Mouse (Mus musculus) forebrain, embryonic 16.5 days (tissue): ENCODE results near the gene Fam19a5. TPM values are rescaled to one million over a fixed set of nuclear protein-coding genes. Genes with fewer than 3 reads are reported as not detected.

Experiments used
- ATAC-seq: fragments of 200-750 bp; cut with Nextera tagmentation; 2 replicates; pipeline ENCODE4 v1.8.0; 2017; ENCODE audit warnings: mild to moderate bottlenecking, moderate library complexity
- H3K27ac ChIP-seq: fragments of 300-500 bp; sonication (generic); 2 replicates; pipeline ENCODE4 v1.5.1; 2014; ENCODE audit warnings: low read length, control low read depth
- H3K27me3 ChIP-seq: fragments of 300-500 bp; sonication (generic); replicated peaks from 2 replicates; pipeline ENCODE4 v1.6.1; 2014; ENCODE audit warnings: low read length; ENCODE audit not compliant: control insufficient read depth, insufficient read depth
- H3K36me3 ChIP-seq: fragments of 300-500 bp; sonication (generic); 2 replicates; pipeline ENCODE4 v1.6.1; 2014; ENCODE audit not compliant: control insufficient read depth, insufficient read depth
- H3K4me1 ChIP-seq: fragments of 300-500 bp; sonication (generic); replicated peaks from 2 replicates; pipeline ENCODE4 v1.6.1; 2014; ENCODE audit warnings: low read length; ENCODE audit not compliant: control insufficient read depth, insufficient read depth
- H3K4me2 ChIP-seq: fragments of 300-500 bp; sonication (generic); 2 replicates; pipeline ENCODE4 v1.6.1; 2014; ENCODE audit warnings: mild to moderate bottlenecking, low read length, control low read depth
- H3K4me3 ChIP-seq: fragments of 300-500 bp; sonication (generic); replicated peaks from 2 replicates; pipeline ENCODE4 v1.5.1; 2014; ENCODE audit warnings: mild to moderate bottlenecking, low read length, control low read depth
- H3K9ac ChIP-seq: fragments of 300-500 bp; sonication (generic); replicated peaks from 2 replicates; pipeline ENCODE4 v1.6.1; 2014; ENCODE audit warnings: low read depth, low read length, control low read depth
- H3K9me3 ChIP-seq: fragments of 300-500 bp; sonication (generic); 2 replicates; pipeline ENCODE4 v1.6.1; 2016; ENCODE audit warnings: low read length; ENCODE audit not compliant: control insufficient read depth
- WGBS: fragments of 180-500 bp; shearing (Covaris S2); extraction: QIAGEN DNeasy Blood & Tissue Kit; methylation state at CpG from one replicate; pipeline ENCODE4 v1.1.7; 2014; 5-methylcytosine and 5-hydroxymethylcytosine counted together
- polyA plus RNA-seq: library from polyadenylated mRNA; unstranded; fragments of >200 nt; fragmentation: Nextera tagmentation; extraction: Ambion mirVana; gene quantifications from 2 replicates; pipeline ENCODE4 v1.2.1, GENCODE M21; 2015

Fam19a5 gene
- polyA plus RNA-seq, 1 experiment from 2014 or later, result 18.7 TPM

GRCm38 (mm10) chr15:87671929-87672328 is 127.8 kb downstream of the Fam19a5 start:
- Histone ChIP-seq H3K9ac (no peak overlapping the region), H3K27ac (no peak overlapping the region), H3K27me3 (no peaks in the 10 kb centered on the region), H3K4me3 (no peak overlapping the region), H3K36me3 (no peaks in the 10 kb centered on the region), H3K4me2 (no peak overlapping the region), H3K9me3 (no peaks in the 10 kb centered on the region), H3K4me1 (peaks cover 23% of the 10 kb centered on the region)
- WGBS, result 32% methylated on average over 9 of the region's 9 CpGs
- ATAC-seq, result 0 out of 2 replicates have a peak, but pooled peaks have one; percentile 65

DNA sequence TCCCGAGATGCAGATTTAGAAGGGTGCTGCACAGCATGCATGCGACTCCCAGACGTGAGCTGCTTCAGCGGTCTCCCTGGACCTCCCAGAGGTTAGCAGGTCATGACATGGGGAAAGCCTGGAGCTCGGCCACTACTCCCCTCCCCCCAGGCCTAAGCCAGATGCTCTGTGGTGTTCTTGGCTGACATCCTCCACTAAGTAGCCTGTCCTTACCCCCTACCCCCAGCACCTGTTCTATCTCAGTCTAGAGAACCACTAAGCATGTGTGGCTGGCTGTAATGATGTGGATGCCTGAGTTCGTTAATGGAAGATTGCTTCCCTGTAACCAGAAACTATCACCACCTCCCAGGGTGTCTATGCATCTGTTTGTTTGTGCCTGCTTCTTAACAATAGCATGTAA is 134.6 kb downstream of the Fam19a5 start:
- Histone ChIP-seq H3K27ac (no peak overlapping the region), H3K27me3 (no peaks in the 10 kb centered on the region), H3K9me3 (no peaks in the 10 kb centered on the region), H3K9ac (no peak overlapping the region), H3K36me3 (no peaks in the 10 kb centered on the region), H3K4me3 (no peak overlapping the region), H3K4me1 (peaks cover 2% of the 10 kb centered on the region; the same call in 1 of the 2 replicates), H3K4me2 (no peak overlapping the region)
- ATAC-seq, result no peak
- 55% methylated on average over 6 of the region's 6 CpGs for WGBS

DNA sequence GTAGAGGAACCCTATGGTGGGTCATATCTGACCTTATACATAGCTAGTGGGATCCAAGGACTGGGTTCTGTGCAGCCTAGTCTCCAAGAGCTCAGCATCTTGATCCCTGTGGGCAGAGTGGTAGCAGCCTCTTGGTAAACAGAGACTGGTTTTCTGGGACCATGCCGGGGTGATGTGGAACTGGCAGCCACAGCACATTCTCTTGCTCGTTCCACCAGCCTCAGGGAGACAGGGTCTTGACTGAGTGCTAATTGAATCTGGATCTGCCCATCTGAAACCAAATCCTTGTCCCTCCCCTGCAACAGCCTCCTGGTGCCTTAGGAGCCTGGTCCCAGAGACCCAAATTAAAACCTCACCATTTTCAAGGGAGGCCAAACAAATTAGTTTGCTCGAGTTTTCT is 138.3 kb downstream of the Fam19a5 start:
- Histone ChIP-seq H3K36me3 (no peaks in the 10 kb centered on the region), H3K4me1 (peaks cover 12% of the 10 kb centered on the region), H3K27me3 (no peaks in the 10 kb centered on the region), H3K27ac (no peak overlapping the region), H3K9ac (no peak overlapping the region), H3K4me2 (no peak overlapping the region), H3K4me3 (no peak overlapping the region), H3K9me3 (no peaks in the 10 kb centered on the region)
- WGBS, result 66% methylated on average over 3 of the region's 3 CpGs
- no peak for ATAC-seq

DNA sequence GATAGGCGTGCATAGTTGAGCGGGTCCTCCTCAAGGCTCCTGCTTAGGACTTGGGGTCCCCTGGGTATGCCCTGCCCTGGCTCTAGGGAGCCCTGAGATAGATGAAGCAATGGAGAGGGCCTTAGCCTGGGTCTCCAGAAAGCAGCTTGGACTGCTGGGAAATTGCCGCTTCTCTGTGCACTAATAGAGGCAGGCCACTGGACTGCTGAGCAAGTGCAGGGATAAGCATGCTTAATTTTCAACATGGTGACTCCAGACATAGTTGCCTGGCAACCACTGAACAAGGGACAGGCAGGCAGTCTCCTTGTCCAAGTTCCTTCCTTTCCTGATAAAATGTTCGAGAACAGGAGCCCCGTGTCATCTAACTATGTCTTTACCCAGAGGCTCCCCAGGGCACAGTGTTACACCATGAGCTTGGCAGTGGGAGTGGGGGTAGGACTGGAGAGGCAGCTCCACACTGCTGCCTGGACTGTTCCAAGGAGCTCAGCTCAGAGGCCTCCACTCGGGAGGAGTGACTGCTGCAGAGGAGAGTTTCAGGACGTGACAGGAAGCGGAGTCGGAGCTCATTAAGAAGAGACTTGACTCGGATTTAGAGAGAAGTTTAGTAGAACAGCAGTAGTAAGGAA is 142.4 kb downstream of the Fam19a5 start:
- Histone ChIP-seq H3K4me1 (peaks cover 12% of the 10 kb centered on the region), H3K27me3 (no peaks in the 10 kb centered on the region), H3K9me3 (no peaks in the 10 kb centered on the region), H3K36me3 (no peaks in the 10 kb centered on the region), H3K27ac (no peak overlapping the region), H3K9ac (no peak overlapping the region), H3K4me3 (no peak overlapping the region), H3K4me2 (no peak overlapping the region)
- WGBS, result 53% methylated on average over 10 of the region's 10 CpGs
- ATAC-seq, result peak; percentile 64

GRCm38 (mm10) chr15:87691271-87691955 is 147.3 kb downstream of the Fam19a5 start:
- ATAC-seq, result no peak
- Histone ChIP-seq H3K4me3 (no peak overlapping the region), H3K4me2 (no peak overlapping the region), H3K9me3 (no peaks in the 10 kb centered on the region), H3K27me3 (no peaks in the 10 kb centered on the region), H3K9ac (no peak overlapping the region), H3K36me3 (no peaks in the 10 kb centered on the region), H3K4me1 (peaks cover 7% of the 10 kb centered on the region), H3K27ac (no peak overlapping the region)
- WGBS, result 87% methylated on average over 15 of the region's 15 CpGs

DNA sequence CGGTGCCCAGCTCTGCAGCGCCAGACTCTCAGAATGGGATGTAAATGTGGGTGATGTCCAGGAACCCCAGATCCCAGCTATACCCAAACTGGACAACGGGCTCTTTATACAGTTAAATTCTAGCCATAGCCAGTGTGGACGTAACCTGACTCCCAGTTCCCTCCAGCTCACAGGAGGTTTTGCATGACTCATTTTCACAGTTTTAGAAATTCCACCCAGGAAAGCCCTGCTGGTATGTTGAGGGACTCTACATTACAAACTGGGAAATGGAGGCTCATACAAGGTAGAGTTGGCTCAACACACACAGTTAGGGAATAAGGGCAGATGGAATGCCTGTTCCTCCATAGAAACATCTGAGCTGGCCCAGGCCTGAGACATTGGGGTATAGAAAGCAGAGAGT is 147.9 kb downstream of the Fam19a5 start:
- no peaks in the 10 kb centered on the region for H3K9me3 ChIP-seq
- H3K27ac ChIP-seq, result no peak overlapping the region
- H3K4me2 ChIP-seq, result no peak overlapping the region
- no peak for ATAC-seq
- H3K36me3 ChIP-seq, result no peaks in the 10 kb centered on the region
- H3K4me1 ChIP-seq, result 0 out of 2 replicates have a peak, but pooled peaks cover 2% of the 10 kb centered on the region
- H3K27me3 ChIP-seq, result no peaks in the 10 kb centered on the region
- WGBS, result 92% methylated on average over 4 of the region's 4 CpGs
- no peak overlapping the region for H3K9ac ChIP-seq
- no peak overlapping the region for H3K4me3 ChIP-seq

DNA sequence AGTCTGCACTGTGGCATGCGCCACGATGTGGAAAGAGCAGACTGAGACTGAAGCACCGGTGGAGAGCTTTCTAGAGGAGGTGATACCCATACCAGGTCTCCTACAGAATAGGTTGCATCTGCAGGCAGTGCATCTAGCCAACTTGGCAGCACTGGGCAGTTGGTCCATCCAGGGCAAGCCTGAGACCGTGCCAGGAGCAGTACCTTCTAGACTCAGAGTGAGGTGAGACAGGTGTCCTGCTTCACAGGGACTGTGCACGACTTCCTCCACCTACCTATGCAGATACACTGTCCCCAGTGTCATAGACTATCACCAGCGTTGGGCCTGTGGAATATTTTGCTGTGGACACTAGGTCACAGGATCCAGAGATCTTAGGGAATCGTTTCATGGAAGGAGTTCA is 148.3 kb downstream of the Fam19a5 start:
- no peak overlapping the region for H3K27ac ChIP-seq
- no peaks in the 10 kb centered on the region for H3K27me3 ChIP-seq
- no peak overlapping the region for H3K4me2 ChIP-seq
- H3K36me3 ChIP-seq, result no peaks in the 10 kb centered on the region
- ATAC-seq, result no peak
- WGBS, result 98% methylated on average over 7 of the region's 7 CpGs
- H3K4me3 ChIP-seq, result no peak overlapping the region
- no peak overlapping the region for H3K9ac ChIP-seq
- peaks cover 2% of the 10 kb centered on the region; the same call in 1 of the 2 replicates for H3K4me1 ChIP-seq
- no peaks in the 10 kb centered on the region for H3K9me3 ChIP-seq

- Histone ChIP-seq H3K27ac (no peak overlapping the region), H3K9ac (no peak overlapping the region), H3K36me3 (no peaks in the 10 kb centered on the region), H3K9me3 (no peaks in the 10 kb centered on the region), H3K4me3 (no peak overlapping the region), H3K27me3 (no peaks in the 10 kb centered on the region), H3K4me1 (no peaks in the 10 kb centered on the region; the same call in 1 of the 2 replicates), H3K4me2 (no peak overlapping the region)
- no peak for ATAC-seq
- 96% methylated on average over 4 of the region's 4 CpGs for WGBS
Measured at GRCm38 (mm10) chr15:87692865-87693513, 148.9 kb downstream of the Fam19a5 start.

- Histone ChIP-seq H3K4me3 (no peak overlapping the region), H3K27me3 (no peaks in the 10 kb centered on the region), H3K27ac (no peak overlapping the region), H3K4me1 (peaks cover 10% of the 10 kb centered on the region), H3K9ac (no peak overlapping the region), H3K4me2 (no peak overlapping the region), H3K36me3 (no peaks in the 10 kb centered on the region), H3K9me3 (peaks cover 8% of the 10 kb centered on the region)
- WGBS, result 86% methylated on average over 13 of the region's 13 CpGs
- no peak for ATAC-seq
Measured at GRCm38 (mm10) chr15:87697433-87697996, 153.4 kb downstream of the Fam19a5 start.
